Mouse (Mus musculus): ENCODE measurements around the gene Car6.

The Car6 gene

GRCm38 (mm10) chr4:150228581-150229348 lies 27.6 kb upstream of the Car6 start:
- DNase-seq, result no peak

GRCm38 (mm10) chr4:150226818-150227688 lies 25.9 kb upstream of the Car6 start:
- peak; percentile 85 for DNase-seq

GRCm38 (mm10) chr4:150225700-150226099 lies 24.6 kb upstream of the Car6 start:
- no peak for DNase-seq

GRCm38 (mm10) chr4:150223830-150224229 lies 22.7 kb upstream of the Car6 start:
- DNase-seq, result no peak

GRCm38 (mm10) chr4:150221017-150221640 lies 20.0 kb upstream of the Car6 start:
- DNase-seq, result no peak

- no peak for DNase-seq
Observed at GRCm38 (mm10) chr4:150220584-150220983, 19.5 kb upstream of the Car6 start.

- no peak for DNase-seq
Observed at GRCm38 (mm10) chr4:150219501-150220292, 18.6 kb upstream of the Car6 start.

- DNase-seq, result no peak
Observed at GRCm38 (mm10) chr4:150217935-150218334, 16.8 kb upstream of the Car6 start.

- DNase-seq, result no peak
Observed at GRCm38 (mm10) chr4:150217042-150217554, 16.0 kb upstream of the Car6 start.

- no peak for DNase-seq
Observed at GRCm38 (mm10) chr4:150216423-150216822, 15.3 kb upstream of the Car6 start.

- DNase-seq, result no peak
Observed at GRCm38 (mm10) chr4:150213910-150214309, 12.8 kb upstream of the Car6 start.

- DNase-seq, result peak; percentile 62
Observed at GRCm38 (mm10) chr4:150212553-150212971, 11.4 kb upstream of the Car6 start.

- no peak for DNase-seq
Observed at GRCm38 (mm10) chr4:150211930-150212552, 10.9 kb upstream of the Car6 start.

GRCm38 (mm10) chr4:150210306-150210705 lies 9.2 kb upstream of the Car6 start:
- no peak for DNase-seq

- DNase-seq, result no peak
Observed at GRCm38 (mm10) chr4:150209751-150210150, 8.6 kb upstream of the Car6 start.

- no peak for DNase-seq
Observed at GRCm38 (mm10) chr4:150204877-150205276, 3.7 kb upstream of the Car6 start.

- no peak for DNase-seq
Observed at GRCm38 (mm10) chr4:150202702-150203101, 1.6 kb upstream of the Car6 start.

GRCm38 (mm10) chr4:150198268-150198667 lies 2.9 kb downstream of the Car6 start:
- DNase-seq, result no peak

- DNase-seq, result no peak
Observed at GRCm38 (mm10) chr4:150193915-150194314, 7.2 kb downstream of the Car6 start.

- no peak for DNase-seq
Observed at GRCm38 (mm10) chr4:150192199-150192598, 8.9 kb downstream of the Car6 start.

GRCm38 (mm10) chr4:150188236-150188635 lies 12.9 kb downstream of the Car6 start:
- DNase-seq, result no peak

GRCm38 (mm10) chr4:150181304-150181703 lies 19.8 kb downstream of the Car6 start:
- DNase-seq, result no peak
